Mouse (Mus musculus) heart, embryonic 11.5 days (tissue): ENCODE results near the gene Ell. TPM values are rescaled to one million over a fixed set of nuclear protein-coding genes. Genes with fewer than 3 reads are reported as not detected.

Experiments used
- ATAC-seq: fragments of 200-750 bp; cut with Nextera tagmentation; replicated peaks from 2 replicates; pipeline ENCODE4 v1.8.0; 2017; ENCODE audit warnings: moderate library complexity; ENCODE audit not compliant: insufficient number of reproducible peaks, low FRiP score, low TSS enrichment
- H3K27ac ChIP-seq: fragments of 300-500 bp; sonication (generic); 2 replicates; pipeline ENCODE4 v1.5.1; 2014; ENCODE audit warnings: mild to moderate bottlenecking, low read depth, low read length
- H3K27me3 ChIP-seq: fragments of 300-500 bp; sonication (generic); 2 replicates; pipeline ENCODE4 v1.6.1; 2014; ENCODE audit warnings: mild to moderate bottlenecking, low read length, mixed read lengths; ENCODE audit not compliant: control insufficient read depth, insufficient read depth
- H3K36me3 ChIP-seq: fragments of 300-500 bp; sonication (generic); 2 replicates; pipeline ENCODE4 v1.6.1; 2014; ENCODE audit warnings: mild to moderate bottlenecking, low read length, moderate library complexity, mixed read lengths; ENCODE audit not compliant: control insufficient read depth, insufficient read depth
- H3K4me1 ChIP-seq: fragments of 300-500 bp; sonication (generic); 2 replicates; pipeline ENCODE4 v1.6.1; 2014; ENCODE audit warnings: low read length; ENCODE audit not compliant: control insufficient read depth, insufficient read depth
- H3K4me2 ChIP-seq: fragments of 300-500 bp; sonication (generic); 2 replicates; pipeline ENCODE4 v1.6.1; 2014; ENCODE audit warnings: mild to moderate bottlenecking, moderate library complexity
- H3K4me3 ChIP-seq: fragments of 300-500 bp; sonication (generic); 2 replicates; pipeline ENCODE4 v1.5.1; 2014; ENCODE audit warnings: low read depth, low read length
- H3K9ac ChIP-seq: fragments of 300-500 bp; sonication (generic); 2 replicates; pipeline ENCODE4 v1.6.1; 2014; ENCODE audit warnings: mild to moderate bottlenecking, low read depth, low read length, moderate library complexity
- H3K9me3 ChIP-seq: fragments of 300-500 bp; sonication (generic); replicated peaks from 2 replicates; pipeline ENCODE4 v1.6.1; 2016; ENCODE audit warnings: low read length; ENCODE audit not compliant: control insufficient read depth
- WGBS: fragments of 180-500 bp; shearing (Covaris S2); extraction: QIAGEN DNeasy Blood & Tissue Kit; methylation state at CpG from one replicate; pipeline ENCODE4 v1.1.7; 2014; ENCODE audit not compliant: insufficient replicate concordance; 5-methylcytosine and 5-hydroxymethylcytosine counted together
- polyA plus RNA-seq: library from polyadenylated mRNA; unstranded; fragments of >200 nt; fragmentation: Nextera tagmentation; extraction: Ambion mirVana; gene quantifications from 2 replicates; pipeline ENCODE4 v1.2.1, GENCODE M21; 2014

The Ell gene
- polyA plus RNA-seq, 1 experiment from 2014 or later: 14.1 TPM

DNA sequence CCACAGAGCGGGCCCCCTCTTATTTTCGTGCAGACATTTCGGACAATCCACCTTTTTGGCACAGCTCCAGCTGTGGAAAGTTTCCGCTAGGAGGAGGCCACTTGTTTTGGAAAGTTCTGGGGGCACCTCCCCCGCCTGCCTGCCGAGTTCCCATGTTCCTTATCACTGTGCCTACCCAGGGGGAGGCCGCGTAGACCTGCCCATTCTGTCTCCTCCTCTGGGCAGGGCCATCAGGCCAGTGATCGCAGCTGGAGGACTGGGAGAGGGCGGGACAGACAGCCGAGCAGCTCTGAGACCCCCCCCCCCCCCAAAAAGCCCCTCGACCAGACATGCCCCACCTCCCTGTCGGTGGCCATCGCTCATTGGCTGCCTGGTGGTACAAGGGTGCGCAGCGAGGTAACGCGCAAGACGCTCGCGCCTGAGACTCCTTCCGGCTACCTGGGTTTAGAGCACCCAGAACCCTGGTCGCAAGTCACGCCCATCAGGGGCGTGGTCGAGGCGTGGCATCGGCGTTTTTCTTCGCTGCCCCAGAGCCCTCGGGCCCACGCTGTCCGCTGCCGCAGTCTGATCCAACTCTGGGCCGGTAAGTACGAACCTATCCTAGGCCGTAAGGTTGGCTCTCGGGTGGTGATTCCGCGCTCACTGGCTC, 54.8 kb downstream of the Ell start, which contains the start of gene Isyna1:
Gene Isyna1 (plus strand): TSS at position 413 of the 649 bp plus-strand sequence.
- peaks cover 45% of the 10 kb centered on the region for H3K4me1 ChIP-seq

GRCm38 (mm10) chr8:70594621-70595564, 55.6 kb downstream of the Ell start:
- H3K4me1 ChIP-seq: peaks cover 45% of the 10 kb centered on the region
- no peaks in the 10 kb centered on the region for H3K9me3 ChIP-seq
- 7% methylated on average over 82 of the region's 82 CpGs for WGBS
- 0 out of 2 replicates have a peak, but pooled peaks have one; percentile 0 for ATAC-seq
- peak overlapping the region; percentile 88 for H3K27ac ChIP-seq
- H3K4me2 ChIP-seq: peak overlapping the region; percentile 91
- peaks cover 14% of the 10 kb centered on the region for H3K36me3 ChIP-seq
- H3K9ac ChIP-seq: peak overlapping the region; percentile 76
- H3K4me3 ChIP-seq: peak overlapping the region; percentile 65
- no peaks in the 10 kb centered on the region for H3K27me3 ChIP-seq

More for the DNA sequence above, 54.8 kb downstream of the Ell start, which contains the start of gene Isyna1:
- no peaks in the 10 kb centered on the region for H3K9me3 ChIP-seq
- peak within 1 kb of the TSS; percentile 88 for H3K27ac ChIP-seq
- peak within 1 kb of the TSS; percentile 91 for H3K4me2 ChIP-seq
- no peaks in the 10 kb centered on the region for H3K27me3 ChIP-seq
- H3K9ac ChIP-seq: peak within 1 kb of the TSS; percentile 76
- H3K36me3 ChIP-seq: peaks cover 18% of the 10 kb centered on the region
- peak; percentile 89 for ATAC-seq
- 0% methylated on average over 39 of the region's 40 CpGs for WGBS
- peak within 1 kb of the TSS; percentile 65 for H3K4me3 ChIP-seq

GRCm38 (mm10) chr8:70595811-70596210, 56.6 kb downstream of the Ell start:
- no peak for ATAC-seq
- H3K27me3 ChIP-seq: no peaks in the 10 kb centered on the region
- WGBS: 92% methylated on average over 12 of the region's 12 CpGs
- peaks cover 54% of the 10 kb centered on the region for H3K4me1 ChIP-seq
- peaks cover 14% of the 10 kb centered on the region for H3K36me3 ChIP-seq
- H3K4me2 ChIP-seq: peak overlapping the region; percentile 91
- no peak overlapping the region for H3K9ac ChIP-seq
- no peak overlapping the region for H3K27ac ChIP-seq
- no peak overlapping the region; the same call in 1 of the 2 replicates for H3K4me3 ChIP-seq
- H3K9me3 ChIP-seq: no peaks in the 10 kb centered on the region

DNA sequence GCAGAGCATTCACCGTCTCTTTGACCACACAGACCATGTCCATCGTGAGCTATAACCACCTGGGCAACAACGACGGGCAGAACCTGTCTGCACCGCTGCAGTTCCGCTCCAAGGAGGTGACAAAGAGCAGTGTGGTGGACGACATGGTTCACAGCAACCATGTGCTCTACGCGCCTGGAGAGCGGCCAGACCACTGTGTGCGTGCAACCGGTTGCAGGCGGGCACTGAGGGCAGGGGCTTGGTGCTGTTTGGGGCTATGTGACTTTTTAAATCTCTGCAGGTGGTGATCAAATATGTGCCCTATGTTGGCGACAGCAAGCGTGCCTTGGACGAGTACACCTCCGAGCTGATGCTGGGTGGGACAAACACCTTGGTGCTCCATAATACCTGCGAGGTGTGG, 57.0 kb downstream of the Ell start:
- peaks cover 58% of the 10 kb centered on the region for H3K4me1 ChIP-seq
- H3K9me3 ChIP-seq: no peaks in the 10 kb centered on the region
- peaks cover 14% of the 10 kb centered on the region for H3K36me3 ChIP-seq
- no peak overlapping the region for H3K9ac ChIP-seq
- WGBS: 89% methylated on average over 18 of the region's 18 CpGs
- ATAC-seq: no peak
- H3K27ac ChIP-seq: no peak overlapping the region
- H3K4me3 ChIP-seq: no peak overlapping the region
- no peak overlapping the region for H3K4me2 ChIP-seq
- no peaks in the 10 kb centered on the region for H3K27me3 ChIP-seq

DNA sequence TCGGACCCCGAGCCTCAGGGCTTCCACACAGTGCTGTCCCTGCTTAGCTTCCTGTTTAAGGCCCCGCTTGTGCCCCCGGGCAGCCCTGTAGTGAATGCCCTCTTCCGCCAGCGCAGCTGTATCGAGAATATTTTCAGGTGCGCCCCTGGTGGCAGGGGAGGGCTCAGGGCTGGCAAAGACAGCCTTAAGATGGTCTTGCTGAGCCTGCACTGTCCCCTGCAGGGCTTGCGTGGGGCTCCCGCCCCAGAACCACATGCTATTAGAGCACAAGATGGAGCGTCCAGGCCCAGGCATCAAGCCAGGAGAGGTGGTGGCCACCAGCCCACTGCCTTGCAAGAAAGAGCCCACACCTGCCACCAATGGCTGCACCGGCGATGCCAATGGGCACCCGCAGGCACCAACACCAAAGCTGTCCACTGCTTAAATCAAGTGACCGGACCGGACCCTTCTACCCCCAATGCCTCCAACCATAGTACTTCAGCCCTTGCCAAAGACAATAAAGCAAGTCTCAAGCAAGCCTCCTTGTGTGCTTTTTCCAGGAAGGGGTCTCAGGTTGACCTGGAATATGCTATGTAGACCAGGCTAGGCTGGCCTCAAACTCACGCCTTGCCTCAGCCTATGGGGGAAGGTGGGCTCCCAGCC, 57.6 kb downstream of the Ell start:
- H3K27me3 ChIP-seq: no peaks in the 10 kb centered on the region
- peaks cover 58% of the 10 kb centered on the region for H3K4me1 ChIP-seq
- peaks cover 9% of the 10 kb centered on the region; the same call in 1 of the 2 replicates for H3K36me3 ChIP-seq
- H3K4me2 ChIP-seq: peak overlapping the region; percentile 76
- ATAC-seq: no peak
- no peak overlapping the region for H3K27ac ChIP-seq
- no peak overlapping the region for H3K9ac ChIP-seq
- H3K9me3 ChIP-seq: no peaks in the 10 kb centered on the region
- 83% methylated on average over 17 of the region's 17 CpGs for WGBS
- peak overlapping the region; percentile 52 for H3K4me3 ChIP-seq

- H3K27me3 ChIP-seq: no peaks in the 10 kb centered on the region
- H3K4me3 ChIP-seq: peak overlapping the region; percentile 52
- H3K4me1 ChIP-seq: peaks cover 57% of the 10 kb centered on the region
- ATAC-seq: no peak
- peaks cover 9% of the 10 kb centered on the region; the same call in 1 of the 2 replicates for H3K36me3 ChIP-seq
- H3K9ac ChIP-seq: peak overlapping the region; percentile 75
- 11% methylated on average over 63 of the region's 68 CpGs for WGBS
- H3K4me2 ChIP-seq: peak overlapping the region; percentile 76
- H3K9me3 ChIP-seq: 0 out of 2 replicates have a peak, but pooled peaks cover 2% of the 10 kb centered on the region
- peak overlapping the region; percentile 18 for H3K27ac ChIP-seq
These were observed 58.4 kb downstream of the Ell start for GRCm38 (mm10) chr8:70597417-70598272.

- Histone ChIP-seq H3K9me3 (0 out of 2 replicates have a peak, but pooled peaks cover 2% of the 10 kb centered on the region), H3K4me1 (peaks cover 50% of the 10 kb centered on the region), H3K9ac (peak overlapping the region; percentile 75), H3K27ac (peak overlapping the region; percentile 18; the same call in 1 of the 2 replicates), H3K36me3 (peaks cover 9% of the 10 kb centered on the region; the same call in 1 of the 2 replicates), H3K4me2 (peak overlapping the region; percentile 76), H3K4me3 (peak overlapping the region; percentile 52), H3K27me3 (no peaks in the 10 kb centered on the region)
- 6% methylated on average over 29 of the region's 29 CpGs for WGBS
- 0 out of 2 replicates have a peak, but pooled peaks have one; percentile 1 for ATAC-seq
These were observed 59.0 kb downstream of the Ell start for GRCm38 (mm10) chr8:70598283-70598682.
